Mouse (Mus musculus) hindbrain, embryonic 13.5 days (tissue): ENCODE measurements around the gene Catsper4. TPM values are rescaled to one million over a fixed set of nuclear protein-coding genes. Genes with fewer than 3 reads are reported as not detected.
A peak's percentile ranks its signal among the peaks of the same experiment; 100 is the strongest.

Experiments
- ATAC-seq: fragments of 200-750 bp; cut with Nextera tagmentation; 2 replicates; pipeline ENCODE4 v1.8.0; 2017; ENCODE audit warnings: moderate TSS enrichment; ENCODE audit not compliant: low FRiP score
- H3K27ac ChIP-seq: fragments of 300-500 bp; sonication (generic); 2 replicates; pipeline ENCODE4 v1.5.1; 2015; ENCODE audit warnings: inconsistent platforms, mild to moderate bottlenecking, moderate library complexity
- H3K27me3 ChIP-seq: fragments of 300-500 bp; sonication (generic); 2 replicates; pipeline ENCODE4 v1.6.1; 2015; ENCODE audit warnings: mild to moderate bottlenecking, inconsistent platforms
- H3K36me3 ChIP-seq: fragments of 300-500 bp; sonication (generic); 2 replicates; pipeline ENCODE4 v1.6.1; 2015; ENCODE audit warnings: mild to moderate bottlenecking, inconsistent platforms
- H3K4me1 ChIP-seq: fragments of 300-500 bp; sonication (generic); replicated peaks from 2 replicates; pipeline ENCODE4 v1.6.1; 2015; ENCODE audit warnings: inconsistent platforms
- H3K4me2 ChIP-seq: fragments of 300-500 bp; sonication (generic); 2 replicates; pipeline ENCODE4 v1.6.1; 2015; ENCODE audit warnings: inconsistent platforms, mild to moderate bottlenecking, moderate library complexity
- H3K4me3 ChIP-seq: fragments of 300-500 bp; sonication (generic); 2 replicates; pipeline ENCODE4 v1.5.1; 2015; ENCODE audit warnings: mild to moderate bottlenecking, inconsistent platforms
- H3K9ac ChIP-seq: fragments of 300-500 bp; sonication (generic); 2 replicates; pipeline ENCODE4 v1.6.1; 2015; ENCODE audit warnings: mild to moderate bottlenecking, inconsistent platforms
- H3K9me3 ChIP-seq: fragments of 300-500 bp; sonication (generic); 2 replicates; pipeline ENCODE4 v1.6.1; 2016; ENCODE audit warnings: inconsistent platforms
- WGBS: fragments of 180-500 bp; shearing (Covaris S2); methylation state at CpG from one replicate; pipeline ENCODE4 v1.1.7; 2015; 5-methylcytosine and 5-hydroxymethylcytosine counted together
- polyA plus RNA-seq: library from polyadenylated mRNA; unstranded; fragments of >200 nt; fragmentation: Nextera tagmentation; extraction: Ambion mirVana; gene quantifications from 2 replicates; pipeline ENCODE4 v1.2.1, GENCODE M21; 2015

The Catsper4 gene
- polyA plus RNA-seq, 1 experiment from 2014 or later: not detected

DNA sequence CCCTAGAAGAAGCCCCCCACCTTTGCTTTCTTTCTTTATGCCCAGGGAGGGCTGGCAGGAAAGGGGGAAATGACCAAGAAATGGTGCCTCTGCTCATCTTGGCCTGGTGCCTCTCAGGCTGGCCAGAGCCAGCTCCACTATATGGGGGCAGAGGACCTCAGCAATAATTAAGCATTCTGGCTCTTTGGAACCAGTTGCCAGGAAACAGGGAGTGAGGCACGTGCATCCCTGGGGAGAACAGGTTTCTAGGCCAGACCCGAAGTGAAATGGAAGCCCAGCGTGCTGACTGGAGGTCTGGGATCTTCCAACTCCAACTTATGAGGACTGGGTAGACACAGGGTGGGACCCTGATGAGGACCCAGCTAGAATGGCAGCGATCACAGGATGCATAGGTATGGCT is 19.1 kb upstream of the Catsper4 start:
- 27% methylated on average over 4 of the region's 4 CpGs for WGBS
- 0 out of 2 replicates have a peak, but pooled peaks have one; percentile 1 for ATAC-seq
- Histone ChIP-seq H3K9ac (no peak overlapping the region), H3K36me3 (no peaks in the 10 kb centered on the region), H3K27me3 (peaks cover 52% of the 10 kb centered on the region), H3K27ac (peak overlapping the region; percentile 48; the same call in 1 of the 2 replicates), H3K4me1 (peaks cover 52% of the 10 kb centered on the region), H3K9me3 (no peaks in the 10 kb centered on the region), H3K4me2 (peak overlapping the region; percentile 96; the same call in 1 of the 2 replicates), H3K4me3 (no peak overlapping the region)

DNA sequence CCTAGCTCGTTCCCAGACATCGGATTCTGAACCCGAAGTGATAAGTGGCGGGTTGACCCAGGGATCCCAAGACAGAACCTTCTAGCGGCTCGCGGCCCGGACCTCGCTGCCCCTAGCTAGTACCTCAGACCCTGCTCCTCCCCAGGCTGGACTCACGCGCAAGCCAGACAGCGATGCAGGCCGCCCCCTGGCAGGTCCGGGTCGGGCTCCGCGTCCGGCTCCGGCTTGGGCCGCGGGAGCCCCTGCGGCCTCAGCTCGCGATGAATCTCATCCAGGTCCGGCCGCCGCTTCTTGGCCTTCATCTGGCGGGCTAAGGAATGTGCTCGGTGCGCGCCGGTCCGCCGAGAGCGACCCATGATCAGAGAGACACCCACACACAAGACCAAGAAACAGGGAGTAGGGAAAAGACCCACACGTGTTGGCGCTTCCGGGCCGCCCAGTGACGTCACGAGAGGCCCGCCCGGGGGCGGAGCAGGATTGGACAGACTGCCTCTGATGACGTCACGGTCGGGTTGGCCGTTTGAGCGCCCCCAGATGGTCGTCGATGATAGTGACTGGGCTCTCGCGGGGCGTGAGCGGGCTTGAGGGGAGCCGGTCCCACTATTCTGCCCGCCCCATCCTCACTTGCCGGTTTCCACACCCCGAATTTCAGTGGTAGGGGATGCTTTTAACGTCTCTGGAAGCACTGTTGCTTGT is 18.1 kb upstream of the Catsper4 start, which contains the start of gene Zfp593:
Gene Zfp593 (minus strand): TSS at position 445 of the 696 bp plus-strand sequence.
- peak; percentile 81 for ATAC-seq
- Histone ChIP-seq H3K4me1 (peaks cover 43% of the 10 kb centered on the region), H3K4me3 (peak within 1 kb of the TSS; percentile 87), H3K9me3 (no peaks in the 10 kb centered on the region), H3K4me2 (peak within 1 kb of the TSS; percentile 96), H3K27ac (peak within 1 kb of the TSS; percentile 48; the same call in 1 of the 2 replicates), H3K27me3 (peaks cover 42% of the 10 kb centered on the region), H3K36me3 (no peaks in the 10 kb centered on the region), H3K9ac (peak within 1 kb of the TSS; percentile 90)
- WGBS: under 1% methylated on average over 57 of the region's 60 CpGs

GRCm38 (mm10) chr4:134243516-134244250 is 16.5 kb upstream of the Catsper4 start, which contains the start of gene E130218I03Rik:
Gene E130218I03Rik (plus strand): TSS chr4:134243662.
- no peaks in the 10 kb centered on the region for H3K9me3 ChIP-seq
- no peak for ATAC-seq
- H3K4me1 ChIP-seq: peaks cover 33% of the 10 kb centered on the region
- H3K4me3 ChIP-seq: peak within 1 kb of the TSS; percentile 87
- H3K4me2 ChIP-seq: peak within 1 kb of the TSS; percentile 96
- H3K27me3 ChIP-seq: peaks cover 35% of the 10 kb centered on the region
- no peaks in the 10 kb centered on the region for H3K36me3 ChIP-seq
- H3K27ac ChIP-seq: no peak within 1 kb of the TSS
- peak within 1 kb of the TSS; percentile 90 for H3K9ac ChIP-seq
- 92% methylated on average over 17 of the region's 17 CpGs for WGBS

DNA sequence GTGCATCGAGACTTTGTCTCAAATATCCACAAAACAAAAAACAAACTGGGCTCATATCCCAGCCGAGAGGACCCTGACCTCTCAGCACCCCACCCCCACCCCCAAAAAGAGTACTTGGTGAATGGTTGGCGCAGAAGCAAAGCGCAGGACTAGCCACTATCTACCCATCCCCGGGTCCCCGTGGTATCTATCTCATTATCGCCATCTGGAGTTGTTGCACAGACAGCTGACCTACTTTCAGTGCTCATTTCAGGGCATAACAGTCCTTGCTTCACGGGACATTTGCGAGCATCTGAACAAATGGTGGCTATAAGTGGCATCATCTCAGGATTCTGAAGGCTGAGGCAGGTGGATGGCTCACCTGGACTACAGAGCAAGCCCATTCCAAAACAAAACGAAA is 11.5 kb upstream of the Catsper4 start:
- no peak overlapping the region for H3K4me3 ChIP-seq
- no peak overlapping the region for H3K27ac ChIP-seq
- peaks cover 34% of the 10 kb centered on the region for H3K27me3 ChIP-seq
- 14% methylated on average over 10 of the region's 10 CpGs for WGBS
- H3K9me3 ChIP-seq: no peaks in the 10 kb centered on the region
- peaks cover 15% of the 10 kb centered on the region for H3K4me1 ChIP-seq
- no peak for ATAC-seq
- no peak overlapping the region for H3K9ac ChIP-seq
- H3K4me2 ChIP-seq: peak overlapping the region; percentile 31
- no peaks in the 10 kb centered on the region for H3K36me3 ChIP-seq

GRCm38 (mm10) chr4:134238279-134238651 is 11.1 kb upstream of the Catsper4 start, which contains the start of gene Cnksr1:
Gene Cnksr1 (minus strand): TSS chr4:134238399.
- no peaks in the 10 kb centered on the region for H3K9me3 ChIP-seq
- WGBS: 4% methylated on average over 18 of the region's 18 CpGs
- H3K4me1 ChIP-seq: peaks cover 11% of the 10 kb centered on the region
- no peak within 1 kb of the TSS for H3K27ac ChIP-seq
- no peak for ATAC-seq
- H3K36me3 ChIP-seq: no peaks in the 10 kb centered on the region
- peaks cover 34% of the 10 kb centered on the region for H3K27me3 ChIP-seq
- H3K9ac ChIP-seq: 0 out of 2 replicates have a peak within 1 kb of the TSS, but pooled peaks have one; percentile 49
- H3K4me2 ChIP-seq: peak within 1 kb of the TSS; percentile 31
- peak within 1 kb of the TSS; percentile 11; the same call in 1 of the 2 replicates for H3K4me3 ChIP-seq

GRCm38 (mm10) chr4:134237582-134238278 is 10.5 kb upstream of the Catsper4 start:
- WGBS: 27% methylated on average over 19 of the region's 19 CpGs
- Histone ChIP-seq H3K4me3 (peak overlapping the region; percentile 11; the same call in 1 of the 2 replicates), H3K27me3 (peaks cover 34% of the 10 kb centered on the region), H3K4me1 (peaks cover 11% of the 10 kb centered on the region), H3K4me2 (peak overlapping the region; percentile 31), H3K27ac (no peak overlapping the region), H3K9ac (no peak overlapping the region), H3K9me3 (no peaks in the 10 kb centered on the region), H3K36me3 (no peaks in the 10 kb centered on the region)
- no peak for ATAC-seq

DNA sequence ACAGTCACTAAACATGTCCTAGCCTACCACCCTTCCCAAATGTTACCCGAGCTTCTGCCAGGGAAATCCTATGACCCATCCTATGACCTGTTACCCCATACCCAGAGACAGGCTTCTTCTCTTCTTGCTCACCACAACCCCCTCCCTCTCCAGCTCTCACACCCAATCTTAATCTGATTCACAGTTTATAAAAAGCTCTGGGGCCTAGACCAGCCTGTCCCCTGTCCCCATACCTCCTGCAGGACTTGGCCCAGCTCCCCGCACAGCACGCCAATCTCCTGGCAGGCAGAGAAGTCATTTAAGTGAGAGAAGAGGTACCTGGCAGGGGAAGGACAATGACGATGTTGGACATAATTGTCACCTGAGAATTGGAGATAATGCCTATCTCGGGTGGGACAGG is 7.7 kb upstream of the Catsper4 start:
- 87% methylated on average over 5 of the region's 5 CpGs for WGBS
- H3K27me3 ChIP-seq: peaks cover 34% of the 10 kb centered on the region
- no peak for ATAC-seq
- peaks cover 11% of the 10 kb centered on the region for H3K4me1 ChIP-seq
- H3K4me3 ChIP-seq: no peak overlapping the region
- no peak overlapping the region for H3K4me2 ChIP-seq
- H3K9ac ChIP-seq: no peak overlapping the region
- no peaks in the 10 kb centered on the region for H3K36me3 ChIP-seq
- no peak overlapping the region for H3K27ac ChIP-seq
- no peaks in the 10 kb centered on the region for H3K9me3 ChIP-seq

GRCm38 (mm10) chr4:134230431-134230830 is 3.2 kb upstream of the Catsper4 start:
- no peaks in the 10 kb centered on the region for H3K36me3 ChIP-seq
- H3K27ac ChIP-seq: no peak overlapping the region
- H3K4me3 ChIP-seq: no peak overlapping the region
- 50% methylated on average over 8 of the region's 8 CpGs for WGBS
- ATAC-seq: no peak
- H3K9me3 ChIP-seq: no peaks in the 10 kb centered on the region
- no peak overlapping the region for H3K9ac ChIP-seq
- H3K4me1 ChIP-seq: no peaks in the 10 kb centered on the region
- no peaks in the 10 kb centered on the region for H3K27me3 ChIP-seq
- no peak overlapping the region for H3K4me2 ChIP-seq

- H3K9ac ChIP-seq: no peak overlapping the region
- H3K4me2 ChIP-seq: no peak overlapping the region
- no peaks in the 10 kb centered on the region for H3K9me3 ChIP-seq
- H3K36me3 ChIP-seq: no peaks in the 10 kb centered on the region
- no peaks in the 10 kb centered on the region for H3K27me3 ChIP-seq
- H3K4me3 ChIP-seq: no peak overlapping the region
- no peak overlapping the region for H3K27ac ChIP-seq
- no peaks in the 10 kb centered on the region for H3K4me1 ChIP-seq
- ATAC-seq: no peak
- 72% methylated on average over 11 of the region's 11 CpGs for WGBS
Measured at GRCm38 (mm10) chr4:134222793-134223600, 4.2 kb downstream of the Catsper4 start.

- 73% methylated on average over 6 of the region's 6 CpGs for WGBS
- ATAC-seq: no peak
- Histone ChIP-seq H3K27me3 (0 out of 2 replicates have a peak, but pooled peaks cover 3% of the 10 kb centered on the region), H3K27ac (no peak overlapping the region), H3K4me2 (no peak overlapping the region), H3K9ac (no peak overlapping the region), H3K36me3 (no peaks in the 10 kb centered on the region), H3K9me3 (no peaks in the 10 kb centered on the region), H3K4me3 (no peak overlapping the region), H3K4me1 (no peaks in the 10 kb centered on the region)
Measured at GRCm38 (mm10) chr4:134206488-134207053, 20.6 kb downstream of the Catsper4 start.

GRCm38 (mm10) chr4:134203340-134203896 is 23.8 kb downstream of the Catsper4 start:
- Histone ChIP-seq H3K4me2 (no peak overlapping the region), H3K36me3 (no peaks in the 10 kb centered on the region), H3K4me3 (no peak overlapping the region), H3K27ac (no peak overlapping the region), H3K9ac (no peak overlapping the region), H3K9me3 (no peaks in the 10 kb centered on the region), H3K4me1 (no peaks in the 10 kb centered on the region), H3K27me3 (0 out of 2 replicates have a peak, but pooled peaks cover 3% of the 10 kb centered on the region)
- ATAC-seq: no peak
- WGBS: 90% methylated on average over 17 of the region's 17 CpGs
